Mouse (Mus musculus) forebrain, embryonic 11.5 days (tissue): ENCODE measurements around the gene Pgm2. TPM values are rescaled to one million over a fixed set of nuclear protein-coding genes. Genes with fewer than 3 reads are reported as not detected.

Experiments
- ATAC-seq: fragments of 200-750 bp; cut with Nextera tagmentation; replicated peaks from 2 replicates; pipeline ENCODE4 v1.8.0; 2017; ENCODE audit warnings: moderate TSS enrichment; ENCODE audit not compliant: low FRiP score
- DNase-seq: peaks from one replicate; pipeline ENCODE4 v3.0.0-alpha.2; 2017; ENCODE audit warnings: low spot score
- H3K27ac ChIP-seq: fragments of 300-500 bp; sonication (generic); 2 replicates; pipeline ENCODE4 v1.5.1; 2014; ENCODE audit warnings: low read depth, low read length
- H3K27me3 ChIP-seq: fragments of 300-500 bp; sonication (generic); 2 replicates; pipeline ENCODE4 v1.6.1; 2014; ENCODE audit warnings: mild to moderate bottlenecking, low read length, mixed read lengths; ENCODE audit not compliant: control insufficient read depth, insufficient read depth
- H3K36me3 ChIP-seq: fragments of 300-500 bp; sonication (generic); 2 replicates; pipeline ENCODE4 v1.6.1; 2014; ENCODE audit warnings: mild to moderate bottlenecking, low read length, moderate library complexity, mixed read lengths; ENCODE audit not compliant: control insufficient read depth, insufficient read depth
- H3K4me1 ChIP-seq: fragments of 300-500 bp; sonication (generic); replicated peaks from 2 replicates; pipeline ENCODE4 v1.6.1; 2014; ENCODE audit warnings: low read length, mixed read lengths; ENCODE audit not compliant: control insufficient read depth, insufficient read depth
- H3K4me2 ChIP-seq: fragments of 300-500 bp; sonication (generic); 2 replicates; pipeline ENCODE4 v1.6.1; 2014; ENCODE audit warnings: low read depth, mild to moderate bottlenecking, low read length, moderate library complexity, mixed read lengths; ENCODE audit not compliant: severe bottlenecking
- H3K4me3 ChIP-seq: fragments of 300-500 bp; sonication (generic); 2 replicates; pipeline ENCODE4 v1.5.1; 2014; ENCODE audit warnings: low read depth, low read length
- H3K9ac ChIP-seq: fragments of 300-500 bp; sonication (generic); 2 replicates; pipeline ENCODE4 v1.6.1; 2014; ENCODE audit warnings: low read length
- H3K9me3 ChIP-seq: fragments of 300-500 bp; sonication (generic); 2 replicates; pipeline ENCODE4 v1.6.1; 2016; ENCODE audit warnings: low read length, mixed read lengths; ENCODE audit not compliant: control insufficient read depth
- WGBS: fragments of 180-500 bp; shearing (Covaris S2); extraction: QIAGEN DNeasy Blood & Tissue Kit; methylation state at CpG from one replicate; pipeline ENCODE4 v1.1.7; 2014; 5-methylcytosine and 5-hydroxymethylcytosine counted together
- polyA plus RNA-seq: library from polyadenylated mRNA; unstranded; fragments of >200 nt; fragmentation: Nextera tagmentation; extraction: Ambion mirVana; gene quantifications from 2 replicates; pipeline ENCODE4 v1.2.1, GENCODE M21; 2014

Gene Pgm2
- polyA plus RNA-seq, 1 experiment from 2014 or later: 29.7 TPM

DNA sequence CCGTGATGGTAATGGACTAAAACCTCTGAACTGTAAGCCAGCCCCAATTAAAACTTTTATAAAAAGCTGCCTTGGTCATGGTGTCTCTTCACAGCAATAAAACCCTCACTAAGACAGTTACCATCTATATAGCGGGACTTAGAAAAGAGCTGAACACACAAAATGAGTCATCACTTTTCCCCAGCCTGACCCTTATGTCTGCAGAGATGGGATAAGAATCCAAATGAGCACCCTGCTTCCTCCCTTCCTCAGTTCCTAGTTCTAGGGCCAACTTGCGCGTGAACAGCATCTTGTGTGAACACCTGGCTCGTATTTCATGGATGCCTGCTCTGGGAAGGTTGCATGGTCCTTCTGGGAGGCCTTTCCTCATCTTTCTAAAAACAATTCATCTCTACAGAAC is 39.7 kb upstream of the Pgm2 start:
- Histone ChIP-seq H3K27me3 (no peaks in the 10 kb centered on the region), H3K36me3 (no peaks in the 10 kb centered on the region), H3K4me2 (no peak overlapping the region), H3K4me1 (no peaks in the 10 kb centered on the region), H3K27ac (no peak overlapping the region), H3K9me3 (no peaks in the 10 kb centered on the region), H3K4me3 (no peak overlapping the region), H3K9ac (no peak overlapping the region)
- DNase-seq: no peak
- WGBS: 90% methylated on average over 5 of the region's 5 CpGs
- ATAC-seq: no peak

DNA sequence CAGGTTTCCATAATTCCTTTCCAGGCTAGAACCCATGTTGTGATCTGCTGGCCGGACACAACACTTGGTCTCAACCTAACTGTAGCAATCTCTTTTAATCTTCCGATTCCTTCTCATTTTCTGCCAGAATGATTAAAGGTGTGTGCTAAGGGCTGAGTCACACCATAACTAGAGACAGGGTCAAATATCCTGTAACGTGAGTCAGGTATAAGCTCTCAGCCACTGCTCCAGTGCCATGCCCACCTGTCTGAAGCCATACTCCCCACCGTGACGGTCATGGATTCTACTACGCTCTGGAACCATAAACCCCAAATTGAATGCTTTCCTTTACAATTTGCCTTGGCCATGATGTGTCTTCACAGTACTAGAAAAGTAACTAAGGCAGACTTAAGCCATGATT is 36.5 kb upstream of the Pgm2 start:
- WGBS: 95% methylated on average over 6 of the region's 6 CpGs
- H3K36me3 ChIP-seq: no peaks in the 10 kb centered on the region
- ATAC-seq: no peak
- no peak overlapping the region for H3K4me2 ChIP-seq
- no peaks in the 10 kb centered on the region for H3K4me1 ChIP-seq
- DNase-seq: no peak
- no peak overlapping the region for H3K9ac ChIP-seq
- no peaks in the 10 kb centered on the region for H3K27me3 ChIP-seq
- no peak overlapping the region for H3K27ac ChIP-seq
- H3K9me3 ChIP-seq: no peaks in the 10 kb centered on the region
- no peak overlapping the region for H3K4me3 ChIP-seq

GRCm38 (mm10) chr5:64060881-64061280 is 31.9 kb upstream of the Pgm2 start:
- Histone ChIP-seq H3K4me3 (no peak overlapping the region), H3K9me3 (no peaks in the 10 kb centered on the region), H3K4me1 (no peaks in the 10 kb centered on the region), H3K9ac (no peak overlapping the region), H3K27ac (no peak overlapping the region), H3K36me3 (no peaks in the 10 kb centered on the region), H3K27me3 (no peaks in the 10 kb centered on the region), H3K4me2 (no peak overlapping the region)
- DNase-seq: no peak
- WGBS: 88% methylated on average over 8 of the region's 8 CpGs
- no peak for ATAC-seq

- Histone ChIP-seq H3K9ac (no peak overlapping the region), H3K9me3 (no peaks in the 10 kb centered on the region)
- no peak for ATAC-seq
Observed at GRCm38 (mm10) chr5:64061643-64062042, 31.1 kb upstream of the Pgm2 start.

DNA sequence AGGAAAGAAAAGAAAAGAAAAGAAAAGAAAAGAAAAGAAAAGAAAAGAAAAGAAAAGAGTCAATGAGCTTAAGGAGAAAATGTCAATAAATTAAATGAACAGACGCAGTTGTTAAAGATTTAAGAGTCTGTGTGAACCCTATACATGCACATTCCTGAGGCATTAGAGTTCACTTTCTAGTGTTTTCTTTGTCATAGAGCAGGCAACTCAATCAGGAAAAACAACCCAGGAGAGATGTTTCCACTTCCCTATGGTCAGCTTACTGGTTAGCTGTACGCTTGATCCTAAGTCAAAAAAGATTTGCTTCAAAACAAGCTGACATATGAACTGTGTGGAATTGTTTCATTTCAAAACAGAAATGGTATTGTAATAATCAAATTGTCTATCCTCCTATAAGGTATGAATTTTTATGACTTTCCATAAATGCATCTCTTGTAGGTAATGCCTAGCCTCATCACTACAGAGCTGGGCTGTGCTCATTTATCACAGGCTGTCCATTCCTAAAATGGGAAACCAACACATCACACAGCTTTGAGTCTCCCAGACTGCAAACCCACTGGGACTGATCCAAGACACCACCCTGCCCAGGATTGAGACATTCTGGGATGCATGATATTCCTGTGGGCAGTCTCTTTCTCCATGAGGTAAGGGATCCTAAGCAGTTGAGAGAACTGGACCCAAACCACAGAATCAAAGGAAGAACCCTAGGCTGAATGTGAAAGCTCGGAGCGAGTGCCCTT is 29.7 kb upstream of the Pgm2 start:
- Histone ChIP-seq H3K9ac (no peak overlapping the region), H3K4me1 (no peaks in the 10 kb centered on the region), H3K4me3 (no peak overlapping the region), H3K27ac (no peak overlapping the region), H3K27me3 (no peaks in the 10 kb centered on the region), H3K4me2 (no peak overlapping the region), H3K36me3 (no peaks in the 10 kb centered on the region), H3K9me3 (no peaks in the 10 kb centered on the region)
- DNase-seq: no peak
- ATAC-seq: no peak
- 83% methylated on average over 4 of the region's 4 CpGs for WGBS

More at GRCm38 (mm10) chr5:64061643-64062042, 31.1 kb upstream of the Pgm2 start:
- H3K4me1 ChIP-seq: no peaks in the 10 kb centered on the region
- H3K27ac ChIP-seq: no peak overlapping the region
- H3K4me3 ChIP-seq: no peak overlapping the region
- WGBS: 82% methylated on average over 7 of the region's 7 CpGs
- H3K36me3 ChIP-seq: no peaks in the 10 kb centered on the region
- no peak overlapping the region for H3K4me2 ChIP-seq
- H3K27me3 ChIP-seq: no peaks in the 10 kb centered on the region
- DNase-seq: no peak

DNA sequence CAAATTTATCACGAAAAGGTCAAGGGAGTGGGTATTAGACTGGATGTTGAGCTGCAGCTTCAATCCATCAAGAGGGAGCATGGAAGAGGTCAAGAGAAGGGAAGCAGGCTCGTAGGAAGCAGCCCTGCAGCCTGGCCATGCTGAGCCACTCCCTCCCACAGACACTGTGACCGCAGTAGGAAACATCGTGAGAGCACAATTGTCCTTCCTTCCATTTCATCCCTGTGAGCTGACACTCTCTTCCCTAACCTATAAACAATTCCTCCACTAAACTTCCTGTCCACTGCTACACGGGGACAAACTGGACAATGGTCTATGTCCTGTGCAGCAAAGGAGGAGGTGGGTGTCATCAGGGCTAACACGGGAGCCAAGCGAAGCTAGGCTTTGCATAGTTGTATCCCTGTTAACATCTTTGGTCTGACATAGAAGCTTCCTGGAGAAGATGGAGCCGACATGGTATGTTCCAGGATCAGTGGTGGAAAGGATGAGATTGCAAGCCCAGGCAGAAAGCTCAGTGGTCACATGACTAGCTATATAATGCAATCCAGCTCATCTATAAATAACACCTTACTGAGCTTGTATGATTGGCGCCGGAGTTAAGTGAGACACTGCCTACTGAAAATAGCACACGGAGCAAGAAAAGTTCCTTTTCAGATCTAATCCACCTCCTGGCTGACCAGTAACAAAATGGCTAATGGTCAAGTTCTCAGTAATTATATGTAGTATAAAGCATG is 29.0 kb upstream of the Pgm2 start:
- Histone ChIP-seq H3K36me3 (no peaks in the 10 kb centered on the region), H3K27me3 (no peaks in the 10 kb centered on the region), H3K27ac (no peak overlapping the region), H3K4me3 (no peak overlapping the region), H3K9me3 (no peaks in the 10 kb centered on the region), H3K4me2 (no peak overlapping the region), H3K4me1 (no peaks in the 10 kb centered on the region), H3K9ac (no peak overlapping the region)
- no peak for ATAC-seq
- WGBS: 84% methylated on average over 11 of the region's 11 CpGs
- no peak for DNase-seq

DNA sequence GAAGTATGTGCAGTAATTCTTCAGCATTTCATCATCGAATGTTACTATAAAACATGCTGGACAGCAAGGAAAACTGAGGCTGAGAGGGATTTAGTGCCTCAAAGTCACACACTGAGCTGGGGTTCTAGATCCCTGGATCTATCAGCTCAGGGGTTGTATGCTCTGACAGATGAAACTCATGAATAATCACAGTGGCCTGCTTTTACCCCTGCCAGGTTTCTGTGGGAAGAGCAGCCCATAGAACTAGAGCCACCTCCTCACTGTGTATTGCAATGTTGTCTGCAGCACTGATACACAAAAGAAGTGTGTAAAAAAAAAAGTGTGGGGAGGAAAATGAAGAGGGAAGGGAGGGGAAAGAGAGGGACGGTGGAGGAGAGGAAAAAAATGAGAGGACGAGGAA is 28.3 kb upstream of the Pgm2 start:
- Histone ChIP-seq H3K9ac (no peak overlapping the region), H3K36me3 (no peaks in the 10 kb centered on the region), H3K4me2 (no peak overlapping the region), H3K27ac (no peak overlapping the region), H3K4me1 (no peaks in the 10 kb centered on the region), H3K9me3 (no peaks in the 10 kb centered on the region), H3K27me3 (no peaks in the 10 kb centered on the region), H3K4me3 (no peak overlapping the region)
- ATAC-seq (no peak), DNase-seq (no peak)
- WGBS: 83% methylated on average over 3 of the region's 3 CpGs

DNA sequence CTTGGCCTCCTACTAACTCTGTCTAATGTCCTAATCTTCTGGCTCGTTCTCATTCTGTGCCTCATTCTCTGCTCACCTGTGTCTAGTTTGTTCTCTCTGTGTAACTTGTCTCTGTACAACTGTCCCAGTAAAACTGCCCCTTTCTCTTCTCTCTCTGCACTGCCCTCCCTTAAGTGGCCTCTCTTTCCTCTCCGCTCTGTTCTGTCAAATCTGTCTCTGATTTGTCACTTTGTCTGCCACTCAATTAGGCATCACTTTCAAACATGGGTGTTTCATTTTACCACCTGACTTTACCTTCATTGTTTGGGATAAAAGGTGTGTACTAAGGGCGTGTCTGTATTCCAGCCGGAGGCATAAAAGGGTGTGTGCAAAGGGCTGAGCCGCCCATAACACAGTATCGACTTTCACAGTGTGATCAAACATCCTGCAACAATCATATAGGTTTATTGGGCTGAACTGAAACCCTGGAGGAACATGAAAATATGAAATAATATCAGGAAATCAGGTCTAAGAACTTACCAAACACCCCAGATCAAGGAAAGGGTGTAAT is 27.2 kb upstream of the Pgm2 start:
- Histone ChIP-seq H3K4me1 (no peaks in the 10 kb centered on the region), H3K27me3 (no peaks in the 10 kb centered on the region), H3K9me3 (no peaks in the 10 kb centered on the region), H3K4me2 (no peak overlapping the region), H3K36me3 (no peaks in the 10 kb centered on the region), H3K9ac (no peak overlapping the region), H3K4me3 (no peak overlapping the region), H3K27ac (no peak overlapping the region)
- DNase-seq (no peak), ATAC-seq (no peak)
- WGBS: 90% methylated on average over 6 of the region's 6 CpGs
